Mouse (Mus musculus): Measurements from ENCODE around the gene A930018P22Rik. TPM values are rescaled to one million over a fixed set of nuclear protein-coding genes. Genes with fewer than 3 reads are reported as not detected.
"Not testable (repeated sequence)": the region's sequence is repeated elsewhere in the genome, so short reads cannot be mapped to it uniquely, and the experiment has no call there.

A930018P22Rik gene
- total RNA-seq, 2 experiments from 2014 or later = not detected

- no peak for ATAC-seq (replicated peaks; ENCODE audit: poor library complexity, severe bottlenecking)
Measured at GRCm38 (mm10) chr2:104114898-104115297, 7.7 kb upstream of the A930018P22Rik start.

GRCm38 (mm10) chr2:104117173-104117572 lies 5.4 kb upstream of the A930018P22Rik start:
- not testable (repeated sequence) for ATAC-seq (replicated peaks; ENCODE audit: poor library complexity, severe bottlenecking)

GRCm38 (mm10) chr2:104119097-104119496 lies 3.5 kb upstream of the A930018P22Rik start:
- no peak for ATAC-seq (replicated peaks; ENCODE audit: poor library complexity, severe bottlenecking)

GRCm38 (mm10) chr2:104120312-104120711 lies 2.3 kb upstream of the A930018P22Rik start:
- no peak for ATAC-seq (replicated peaks; ENCODE audit: poor library complexity, severe bottlenecking)

GRCm38 (mm10) chr2:104121681-104122504 lies 676 bp upstream of the A930018P22Rik start:
- no peak for ATAC-seq (replicated peaks; ENCODE audit: poor library complexity, severe bottlenecking)

- no peak for ATAC-seq (replicated peaks; ENCODE audit: poor library complexity, severe bottlenecking)
Measured at GRCm38 (mm10) chr2:104123540-104123939, 971 bp downstream of the A930018P22Rik start.

GRCm38 (mm10) chr2:104124071-104124470 lies 1.5 kb downstream of the A930018P22Rik start:
- no peak for ATAC-seq (replicated peaks; ENCODE audit: poor library complexity, severe bottlenecking)

- ATAC-seq (replicated peaks; ENCODE audit: poor library complexity, severe bottlenecking) = no peak
Measured at GRCm38 (mm10) chr2:104128803-104129531, 6.4 kb downstream of the A930018P22Rik start.

GRCm38 (mm10) chr2:104130165-104130564 lies 7.6 kb downstream of the A930018P22Rik start:
- ATAC-seq (replicated peaks; ENCODE audit: poor library complexity, severe bottlenecking) = no peak

- 0 out of 2 replicates have a peak, but pooled peaks have one; percentile 42 for ATAC-seq (replicated peaks; ENCODE audit: poor library complexity, severe bottlenecking)
Measured at GRCm38 (mm10) chr2:104130969-104131368, 8.4 kb downstream of the A930018P22Rik start.

GRCm38 (mm10) chr2:104132266-104132859 lies 9.8 kb downstream of the A930018P22Rik start:
- ATAC-seq (replicated peaks; ENCODE audit: poor library complexity, severe bottlenecking) = peak; percentile 58

GRCm38 (mm10) chr2:104133042-104133810 lies 10.7 kb downstream of the A930018P22Rik start:
- no peak for ATAC-seq (replicated peaks; ENCODE audit: poor library complexity, severe bottlenecking)

- peak; percentile 61 for ATAC-seq (replicated peaks; ENCODE audit: poor library complexity, severe bottlenecking)
Measured at GRCm38 (mm10) chr2:104134150-104135056, 11.8 kb downstream of the A930018P22Rik start.

- ATAC-seq (replicated peaks; ENCODE audit: poor library complexity, severe bottlenecking) = no peak
Measured at GRCm38 (mm10) chr2:104135920-104136319, 13.4 kb downstream of the A930018P22Rik start.

- no peak for ATAC-seq (replicated peaks; ENCODE audit: poor library complexity, severe bottlenecking)
Measured at GRCm38 (mm10) chr2:104142140-104142539, 19.6 kb downstream of the A930018P22Rik start.

GRCm38 (mm10) chr2:104144004-104144403 lies 21.4 kb downstream of the A930018P22Rik start:
- no peak for ATAC-seq (replicated peaks; ENCODE audit: poor library complexity, severe bottlenecking)

GRCm38 (mm10) chr2:104145983-104146382 lies 23.4 kb downstream of the A930018P22Rik start:
- peak; percentile 97 for ATAC-seq (replicated peaks; ENCODE audit: poor library complexity, severe bottlenecking)

GRCm38 (mm10) chr2:104147910-104148561 lies 25.5 kb downstream of the A930018P22Rik start:
- ATAC-seq (replicated peaks; ENCODE audit: poor library complexity, severe bottlenecking) = no peak

Data from granulocyte monocyte progenitor cell, adult 5-6 weeks (primary cell).